Mouse (Mus musculus) liver, embryonic 12.5 days (tissue): Measurements from ENCODE around the gene Eno1. TPM values are rescaled to one million over a fixed set of nuclear protein-coding genes. Genes with fewer than 3 reads are reported as not detected.
"Not testable (repeated sequence)": the region's sequence is repeated elsewhere in the genome, so short reads cannot be mapped to it uniquely, and the experiment has no call there.

Experiments
- ATAC-seq: fragments of 200-750 bp; cut with Nextera tagmentation; 2 replicates; pipeline ENCODE4 v1.8.0; 2017; ENCODE audit warnings: moderate number of reproducible peaks, mild to moderate bottlenecking, moderate library complexity
- H3K27ac ChIP-seq: fragments of 300-500 bp; sonication (generic); 2 replicates; pipeline ENCODE4 v1.5.1; 2016; ENCODE audit warnings: mild to moderate bottlenecking
- H3K27me3 ChIP-seq: fragments of 300-500 bp; sonication (generic); replicated peaks from 2 replicates; pipeline ENCODE4 v1.6.1; 2016; ENCODE audit warnings: mild to moderate bottlenecking, moderate library complexity
- H3K36me3 ChIP-seq: fragments of 300-500 bp; sonication (generic); 2 replicates; pipeline ENCODE4 v1.6.1; 2016; ENCODE audit warnings: mild to moderate bottlenecking, moderate library complexity
- H3K4me1 ChIP-seq: fragments of 300-500 bp; sonication (generic); 2 replicates; pipeline ENCODE4 v1.6.1; 2016
- H3K4me2 ChIP-seq: fragments of 300-500 bp; sonication (generic); 2 replicates; pipeline ENCODE4 v1.6.1; 2016; ENCODE audit warnings: mild to moderate bottlenecking, moderate library complexity
- H3K4me3 ChIP-seq: fragments of 300-500 bp; sonication (generic); 2 replicates; pipeline ENCODE4 v1.5.1; 2016; ENCODE audit warnings: mild to moderate bottlenecking, moderate library complexity
- H3K9ac ChIP-seq: fragments of 300-500 bp; sonication (generic); 2 replicates; pipeline ENCODE4 v1.6.1; 2016; ENCODE audit warnings: mild to moderate bottlenecking, moderate library complexity
- H3K9me3 ChIP-seq: fragments of 300-500 bp; sonication (generic); replicated peaks from 2 replicates; pipeline ENCODE4 v1.6.1; 2016; ENCODE audit warnings: mild to moderate bottlenecking, moderate library complexity
- WGBS: fragments of 180-500 bp; shearing (Covaris S2); methylation state at CpG from one replicate; pipeline ENCODE4 v1.1.7; 2016; ENCODE audit not compliant: insufficient replicate concordance; 5-methylcytosine and 5-hydroxymethylcytosine counted together
- polyA plus RNA-seq: library from polyadenylated mRNA; unstranded; fragments of >200 nt; fragmentation: Nextera tagmentation; extraction: Ambion mirVana; gene quantifications from 2 replicates; pipeline ENCODE4 v1.2.1, GENCODE M21; 2016

Gene Eno1
- polyA plus RNA-seq, 1 experiment from 2014 or later = 1,342 TPM

GRCm38 (mm10) chr4:150287463-150287862 is 50.9 kb downstream of the Eno1 start:
- peaks cover 24% of the 10 kb centered on the region for H3K4me1 ChIP-seq
- H3K36me3 ChIP-seq = peaks cover 13% of the 10 kb centered on the region; the same call in 1 of the 2 replicates
- not testable (repeated sequence) for H3K9me3 ChIP-seq, H3K4me3 ChIP-seq, ATAC-seq, H3K9ac ChIP-seq, H3K4me2 ChIP-seq, H3K27ac ChIP-seq, H3K27me3 ChIP-seq
- WGBS = 79% methylated on average over 1 of the region's 1 CpGs

DNA sequence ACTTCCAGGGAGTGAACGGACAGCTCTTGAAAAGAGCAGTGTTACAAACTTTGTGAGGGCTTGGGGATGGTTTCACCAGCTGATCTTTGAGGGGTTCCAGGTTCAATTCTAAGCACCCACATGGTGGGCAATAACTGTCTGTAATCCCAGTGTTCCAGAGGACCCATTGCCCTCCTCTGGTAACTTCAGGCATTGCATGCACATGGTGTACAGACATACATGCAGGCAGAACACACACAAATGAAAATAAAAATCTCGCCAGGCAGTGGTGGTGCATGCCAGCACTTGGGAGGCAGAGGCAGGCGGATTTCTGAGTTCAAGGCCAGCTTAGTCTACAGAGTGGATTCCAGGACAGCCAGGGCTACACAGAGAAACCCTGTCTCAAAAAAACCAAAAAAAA is 55.4 kb downstream of the Eno1 start:
- no peak overlapping the region for H3K27ac ChIP-seq
- WGBS = 78% methylated on average over 3 of the region's 3 CpGs
- no peaks in the 10 kb centered on the region for H3K27me3 ChIP-seq
- no peaks in the 10 kb centered on the region for H3K9me3 ChIP-seq
- H3K4me1 ChIP-seq = peaks cover 12% of the 10 kb centered on the region
- ATAC-seq = no peak
- no peak overlapping the region for H3K9ac ChIP-seq
- no peak overlapping the region for H3K4me2 ChIP-seq
- peaks cover 16% of the 10 kb centered on the region; the same call in 1 of the 2 replicates for H3K36me3 ChIP-seq
- no peak overlapping the region for H3K4me3 ChIP-seq

DNA sequence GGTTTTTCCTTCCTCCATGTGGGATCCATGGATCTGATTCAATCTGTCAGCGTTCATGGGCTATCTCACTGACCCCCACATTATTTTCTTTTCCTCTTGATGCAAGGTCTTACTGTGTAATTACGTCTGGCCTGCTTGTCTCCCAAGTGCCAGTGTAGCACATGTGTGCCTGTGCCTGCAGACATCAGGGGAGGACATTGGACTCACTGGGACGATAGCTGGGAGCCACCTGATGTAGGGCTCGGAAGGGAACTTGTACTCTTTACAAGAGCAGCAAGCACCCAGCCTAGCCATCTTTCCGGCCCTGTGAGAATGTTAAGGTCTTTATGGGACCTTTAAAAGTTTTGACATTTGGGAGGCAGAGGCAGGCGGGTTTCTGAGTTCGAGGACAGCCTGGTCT is 58.3 kb downstream of the Eno1 start:
- no peak for ATAC-seq
- no peak overlapping the region for H3K27ac ChIP-seq

DNA sequence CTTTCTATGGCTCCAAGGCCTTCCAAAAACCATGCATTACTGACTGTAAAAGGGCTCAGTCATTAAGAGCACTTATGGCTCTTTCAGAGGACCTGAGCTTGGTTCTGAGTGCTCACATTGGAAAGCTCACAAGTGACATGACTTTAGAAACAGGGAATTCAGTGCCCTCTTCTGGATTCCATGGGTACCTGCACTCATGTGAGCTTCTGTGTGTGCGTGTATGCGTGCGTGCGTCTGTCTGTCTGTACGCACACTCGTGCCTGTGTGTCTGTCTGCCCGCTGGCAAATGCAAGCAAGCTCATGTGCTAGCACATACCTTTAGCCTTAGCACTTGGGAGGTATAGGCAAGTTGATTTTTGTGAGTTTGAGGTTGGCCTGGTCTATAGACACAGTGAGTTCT is 59.4 kb downstream of the Eno1 start:
- peaks cover 12% of the 10 kb centered on the region; the same call in 1 of the 2 replicates for H3K36me3 ChIP-seq
- 81% methylated on average over 7 of the region's 7 CpGs for WGBS
- H3K9me3 ChIP-seq = no peaks in the 10 kb centered on the region

More for the DNA sequence above, 58.3 kb downstream of the Eno1 start:
- H3K9me3 ChIP-seq = no peaks in the 10 kb centered on the region
- no peak overlapping the region for H3K9ac ChIP-seq
- H3K4me1 ChIP-seq = peaks cover 8% of the 10 kb centered on the region
- WGBS = 80% methylated on average over 7 of the region's 7 CpGs
- H3K4me2 ChIP-seq = no peak overlapping the region
- H3K27me3 ChIP-seq = no peaks in the 10 kb centered on the region
- H3K36me3 ChIP-seq = peaks cover 16% of the 10 kb centered on the region; the same call in 1 of the 2 replicates
- H3K4me3 ChIP-seq = no peak overlapping the region

More for the DNA sequence above, 59.4 kb downstream of the Eno1 start:
- Histone ChIP-seq H3K4me3 (no peak overlapping the region), H3K27me3 (no peaks in the 10 kb centered on the region), H3K4me1 (peaks cover 8% of the 10 kb centered on the region), H3K4me2 (no peak overlapping the region), H3K27ac (no peak overlapping the region), H3K9ac (no peak overlapping the region)
- ATAC-seq = no peak

Other genes starting within 250 kb of the Eno1 start
- 8.8 and 9.0 TPM in 2 replicates for gene H6pd, start 227.7 kb upstream of the Eno1 start, polyA plus RNA-seq
- 0.18 and 0.37 TPM in 2 replicates for gene Gpr157, start 149.4 kb upstream of the Eno1 start, polyA plus RNA-seq
- 0.22 and 0.30 TPM in 2 replicates for gene Slc2a5, start 117.4 kb upstream of the Eno1 start, polyA plus RNA-seq
- gene Slc2a7, start 87.7 kb upstream of the Eno1 start, polyA plus RNA-seq = not detected in 2 replicates
- not detected in 2 replicates for gene Car6, start 35.4 kb upstream of the Eno1 start, polyA plus RNA-seq
- 11.6 and 12.8 TPM in 2 replicates for gene Rere, start 44.9 kb downstream of the Eno1 start, polyA plus RNA-seq